Mouse (Mus musculus) stomach, postnatal 0 days (tissue): Measurements from ENCODE around the gene Elp4. TPM values are rescaled to one million over a fixed set of nuclear protein-coding genes. Genes with fewer than 3 reads are reported as not detected.

ENCODE experiments used
- ATAC-seq: fragments of 200-750 bp; cut with Nextera tagmentation; 2 replicates; pipeline ENCODE4 v1.8.0; 2017; ENCODE audit not compliant: low FRiP score, low TSS enrichment
- DNase-seq: peaks from one replicate; pipeline ENCODE4 v3.0.0-alpha.2; 2016; ENCODE audit warnings: low spot score
- H3K27ac ChIP-seq: fragments of 300-500 bp; sonication (generic); replicated peaks from 2 replicates; pipeline ENCODE4 v1.5.1; 2014; ENCODE audit warnings: mild to moderate bottlenecking, control low read depth
- H3K27me3 ChIP-seq: fragments of 300-500 bp; sonication (generic); 2 replicates; pipeline ENCODE4 v1.6.1; 2014; ENCODE audit warnings: low read length; ENCODE audit not compliant: control insufficient read depth, insufficient read depth
- H3K36me3 ChIP-seq: fragments of 300-500 bp; sonication (generic); 2 replicates; pipeline ENCODE4 v1.6.1; 2014; ENCODE audit warnings: low read length, mixed read lengths; ENCODE audit not compliant: control insufficient read depth, insufficient read depth
- H3K4me1 ChIP-seq: fragments of 300-500 bp; sonication (generic); replicated peaks from 2 replicates; pipeline ENCODE4 v1.6.1; 2014; ENCODE audit warnings: antibody characterized with exemption; ENCODE audit not compliant: control insufficient read depth, insufficient read depth
- H3K4me2 ChIP-seq: fragments of 300-500 bp; sonication (generic); replicated peaks from 2 replicates; pipeline ENCODE4 v1.6.1; 2014; ENCODE audit warnings: low read depth, mild to moderate bottlenecking, control low read depth, moderate library complexity
- H3K4me3 ChIP-seq: fragments of 300-500 bp; sonication (generic); 2 replicates; pipeline ENCODE4 v1.5.1; 2014; ENCODE audit warnings: low read depth, low read length, control low read depth
- H3K9ac ChIP-seq: fragments of 300-500 bp; sonication (generic); 2 replicates; pipeline ENCODE4 v1.6.1; 2014; ENCODE audit warnings: mild to moderate bottlenecking, low read length, control low read depth, mixed read lengths
- H3K9me3 ChIP-seq: fragments of 300-500 bp; sonication (generic); 2 replicates; pipeline ENCODE4 v1.6.1; 2016; ENCODE audit warnings: low read length; ENCODE audit not compliant: control insufficient read depth
- CTCF ChIP-seq: IDR thresholded peaks from 2 replicates; pipeline ENCODE4 v1.5.1; 2016; ENCODE audit warnings: antibody characterized with exemption, low read depth, mild to moderate bottlenecking, moderate library complexity
- EP300 ChIP-seq: optimal IDR thresholded peaks from 2 replicates; pipeline ENCODE3; 2016; ENCODE audit warnings: antibody characterized with exemption
- WGBS: fragments of 180-500 bp; shearing (Covaris S2); extraction: QIAGEN DNeasy Blood & Tissue Kit; methylation state at CpG from one replicate; pipeline ENCODE4 v1.1.7; 2014; 5-methylcytosine and 5-hydroxymethylcytosine counted together
- polyA plus RNA-seq: library from polyadenylated mRNA; unstranded; fragments of >200 nt; fragmentation: Nextera tagmentation; extraction: Ambion mirVana; gene quantifications from 2 replicates; pipeline ENCODE4 v1.2.1, GENCODE M21; 2015

The Elp4 gene
- polyA plus RNA-seq, 1 experiment from 2014 or later: 14.0 TPM

DNA sequence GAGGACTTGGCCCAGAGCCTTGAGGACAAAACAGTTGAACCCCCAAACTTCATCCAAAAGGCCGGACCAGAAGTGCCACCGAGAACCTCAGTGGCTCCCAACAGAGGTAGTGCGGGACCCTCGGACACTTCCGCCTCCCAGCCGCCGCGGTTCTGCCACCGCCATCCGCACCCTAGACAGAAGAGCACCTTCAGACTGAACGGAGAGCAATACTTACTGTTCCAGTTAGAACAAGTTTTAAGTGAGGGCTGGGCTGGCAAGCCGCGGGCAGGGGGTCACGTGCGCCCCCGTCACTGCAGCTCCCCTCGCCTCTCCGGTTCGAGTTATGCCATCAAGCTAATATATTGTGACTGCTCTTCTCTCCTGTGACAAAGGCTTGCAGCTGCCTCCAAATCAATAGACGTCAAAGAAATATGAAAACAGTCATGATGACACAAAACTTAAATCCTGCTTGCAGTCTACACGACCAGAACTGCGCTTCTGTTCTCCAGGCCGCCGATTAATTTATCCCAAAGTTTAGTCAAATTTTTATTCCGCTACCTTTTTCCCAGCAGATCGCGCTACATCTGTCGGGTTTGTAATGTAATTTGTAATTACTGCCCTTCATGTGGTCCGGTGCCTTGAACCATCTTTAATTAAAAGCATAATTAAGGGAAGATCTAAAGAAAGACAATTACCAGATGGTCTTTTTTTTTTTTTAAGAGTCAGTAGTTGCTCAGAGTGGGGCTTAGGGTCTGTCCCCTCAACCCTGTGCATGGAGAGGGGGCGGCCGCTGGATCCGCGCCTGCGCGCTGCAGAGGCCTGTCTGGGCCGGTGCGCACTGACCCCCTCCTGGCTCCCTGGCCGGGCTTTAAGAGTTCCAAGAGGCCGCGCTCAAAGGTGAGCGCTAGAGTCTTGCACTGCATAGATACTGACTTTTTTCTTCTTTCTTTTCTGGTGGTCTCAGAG is 244.2 kb downstream of the Elp4 start:
- DNase-seq (no peak), ATAC-seq (no peak)
- 2% methylated on average over 41 of the region's 41 CpGs for WGBS
- Histone ChIP-seq H3K4me2 (no peak overlapping the region), H3K4me3 (no peak overlapping the region), H3K4me1 (no peaks in the 10 kb centered on the region), H3K36me3 (no peaks in the 10 kb centered on the region), H3K27me3 (peaks cover 25% of the 10 kb centered on the region; the same call in 1 of the 2 replicates), H3K27ac (no peak overlapping the region), H3K9me3 (no peaks in the 10 kb centered on the region), H3K9ac (no peak overlapping the region; the same call in 1 of the 2 replicates)
- TF ChIP-seq EP300 (no peak), CTCF (no peak)

GRCm38 (mm10) chr2:105659350-105659749 is 245.0 kb downstream of the Elp4 start:
- TF ChIP-seq CTCF: no peak
- no peak for TF ChIP-seq EP300
- Histone ChIP-seq H3K4me1 (no peaks in the 10 kb centered on the region), H3K36me3 (no peaks in the 10 kb centered on the region), H3K27me3 (peaks cover 23% of the 10 kb centered on the region; the same call in 1 of the 2 replicates), H3K9me3 (no peaks in the 10 kb centered on the region), H3K27ac (no peak overlapping the region), H3K4me2 (no peak overlapping the region), H3K4me3 (no peak overlapping the region), H3K9ac (no peak overlapping the region)
- 7% methylated on average over 9 of the region's 9 CpGs for WGBS
- DNase-seq (no peak), ATAC-seq (no peak)

DNA sequence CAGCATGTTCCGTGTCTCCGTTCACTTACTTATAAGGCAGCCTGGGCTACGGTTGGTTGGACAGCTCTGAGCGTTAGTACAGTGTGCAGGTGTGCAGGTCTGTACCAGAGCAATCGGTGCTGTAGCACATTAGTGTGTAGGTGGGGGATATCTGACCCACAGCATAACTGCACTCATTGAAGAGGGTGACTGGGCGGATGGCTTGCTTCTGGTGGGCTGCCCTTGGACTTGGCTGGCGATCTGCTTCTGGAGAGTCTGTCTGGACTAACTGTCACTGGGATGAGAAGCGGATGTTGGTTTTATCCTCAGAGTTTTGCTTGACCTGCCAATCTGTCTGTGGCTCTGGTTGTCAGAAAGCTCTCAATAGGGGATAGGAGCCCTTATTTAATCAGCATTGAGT is 247.9 kb downstream of the Elp4 start:
- Histone ChIP-seq H3K27ac (no peak overlapping the region), H3K36me3 (no peaks in the 10 kb centered on the region), H3K9ac (no peak overlapping the region), H3K4me1 (no peaks in the 10 kb centered on the region), H3K4me2 (no peak overlapping the region), H3K4me3 (no peak overlapping the region), H3K9me3 (no peaks in the 10 kb centered on the region), H3K27me3 (peaks cover 15% of the 10 kb centered on the region; the same call in 1 of the 2 replicates)
- TF ChIP-seq EP300 (no peak), CTCF (no peak)
- ATAC-seq (no peak), DNase-seq (no peak)
- WGBS: 76% methylated on average over 8 of the region's 8 CpGs

Other genes starting within 250 kb of the Elp4 start
- gene Pax6, start 235.7 kb downstream of the Elp4 start, polyA plus RNA-seq: 0.63 and 0.67 TPM in 2 replicates
- gene Immp1l, start 74 bp upstream of the Elp4 start, polyA plus RNA-seq: 106 TPM in 2 replicates
- gene Dnajc24, start 99.0 kb upstream of the Elp4 start, polyA plus RNA-seq: 24.9 TPM in 2 replicates